Mouse (Mus musculus) forebrain, embryonic 14.5 days (tissue): ENCODE data around the gene Ccdc167. TPM values are rescaled to one million over a fixed set of nuclear protein-coding genes. Genes with fewer than 3 reads are reported as not detected.

Experiments
- ATAC-seq: fragments of 200-750 bp; cut with Nextera tagmentation; 2 replicates; pipeline ENCODE4 v1.8.0; 2017; ENCODE audit warnings: mild to moderate bottlenecking, moderate library complexity
- DNase-seq: peaks from one replicate; pipeline ENCODE4 v3.0.0-alpha.2; 2015; ENCODE audit warnings: low spot score
- H3K27ac ChIP-seq: fragments of 300-500 bp; sonication (generic); 2 replicates; pipeline ENCODE4 v1.5.1; 2014; ENCODE audit warnings: low read depth, mild to moderate bottlenecking, control low read depth, low read length, moderate library complexity
- H3K27me3 ChIP-seq: fragments of 300-500 bp; sonication (generic); replicated peaks from 2 replicates; pipeline ENCODE4 v1.6.1; 2014; ENCODE audit warnings: low read length, control low read depth, mixed read lengths; ENCODE audit not compliant: control insufficient read depth, insufficient read depth
- H3K36me3 ChIP-seq: fragments of 300-500 bp; sonication (generic); 2 replicates; pipeline ENCODE4 v1.6.1; 2014; ENCODE audit warnings: low read length, control low read depth; ENCODE audit not compliant: control insufficient read depth, insufficient read depth
- H3K4me1 ChIP-seq: fragments of 300-500 bp; sonication (generic); 2 replicates; pipeline ENCODE4 v1.6.1; 2014; ENCODE audit warnings: antibody characterized with exemption, low read length, control low read depth; ENCODE audit not compliant: control insufficient read depth, insufficient read depth
- H3K4me2 ChIP-seq: fragments of 300-500 bp; sonication (generic); 2 replicates; pipeline ENCODE4 v1.6.1; 2014; ENCODE audit warnings: mild to moderate bottlenecking, control low read depth, low read length
- H3K4me3 ChIP-seq: fragments of 300-500 bp; sonication (generic); 2 replicates; pipeline ENCODE4 v1.5.1; 2014; ENCODE audit warnings: low read depth, low read length, control low read depth
- H3K9ac ChIP-seq: fragments of 300-500 bp; sonication (generic); 2 replicates; pipeline ENCODE4 v1.6.1; 2014; ENCODE audit warnings: mild to moderate bottlenecking, low read length, control low read depth, moderate library complexity
- H3K9me3 ChIP-seq: fragments of 300-500 bp; sonication (generic); replicated peaks from 2 replicates; pipeline ENCODE4 v1.6.1; 2016; ENCODE audit warnings: low read length, control low read depth, mixed read lengths; ENCODE audit not compliant: control insufficient read depth
- WGBS: fragments of 180-500 bp; shearing (Covaris S2); extraction: QIAGEN DNeasy Blood & Tissue Kit; methylation state at CpG from one replicate; pipeline ENCODE4 v1.1.7; 2014; 5-methylcytosine and 5-hydroxymethylcytosine counted together
- polyA plus RNA-seq: library from polyadenylated mRNA; unstranded; fragments of >200 nt; fragmentation: Nextera tagmentation; extraction: Ambion mirVana; gene quantifications from 2 replicates; pipeline ENCODE4 v1.2.1, GENCODE M21; 2014

The Ccdc167 gene
- polyA plus RNA-seq, 1 experiment from 2014 or later: 12.8 TPM

DNA sequence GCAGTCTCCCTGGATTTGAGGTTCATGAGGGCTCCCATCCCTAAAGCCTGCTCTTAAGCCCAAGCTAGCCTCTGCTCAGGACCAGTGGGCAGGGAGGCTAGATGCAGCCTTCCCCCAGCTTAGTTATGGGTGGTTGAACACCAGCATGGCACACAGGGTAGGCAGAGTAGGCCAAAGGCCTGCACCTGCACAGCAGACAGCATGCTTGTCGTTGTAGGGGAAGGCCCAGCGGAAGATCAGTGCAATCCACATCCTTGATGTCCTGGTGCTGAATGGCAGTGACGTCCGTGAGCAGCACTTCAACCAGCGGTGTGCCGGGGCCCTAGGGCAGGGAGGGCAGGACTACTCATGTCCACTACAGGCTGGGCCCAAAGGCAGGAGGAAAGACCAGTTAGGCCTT is 18.4 kb downstream of the Ccdc167 start:
- Histone ChIP-seq H3K27ac (no peak overlapping the region), H3K4me3 (no peak overlapping the region), H3K9me3 (no peaks in the 10 kb centered on the region), H3K27me3 (no peaks in the 10 kb centered on the region), H3K36me3 (peaks cover 93% of the 10 kb centered on the region), H3K9ac (no peak overlapping the region), H3K4me2 (no peak overlapping the region), H3K4me1 (0 out of 2 replicates have a peak, but pooled peaks cover 2% of the 10 kb centered on the region)
- no peak for DNase-seq
- WGBS: 91% methylated on average over 6 of the region's 6 CpGs
- no peak for ATAC-seq

DNA sequence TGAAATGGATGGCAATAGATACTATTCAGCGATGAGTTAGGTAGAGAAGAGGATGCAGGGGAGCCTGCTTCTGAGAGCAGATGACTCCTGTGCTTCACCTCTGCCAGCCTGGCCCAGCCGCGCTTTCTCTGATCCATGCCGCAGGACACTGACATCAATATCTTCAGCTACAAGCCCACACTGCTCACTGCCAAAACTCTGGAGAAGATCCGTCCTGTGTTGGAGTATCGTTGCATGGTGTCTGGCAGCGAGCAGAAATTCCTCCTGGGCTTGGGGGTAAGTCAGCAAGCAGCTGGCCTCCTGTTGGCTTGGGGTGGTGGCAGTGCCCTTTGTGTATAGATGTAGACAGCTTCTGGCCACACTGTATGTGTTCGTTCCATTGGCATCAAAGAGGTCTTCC is 19.9 kb downstream of the Ccdc167 start:
- Histone ChIP-seq H3K4me3 (no peak overlapping the region), H3K36me3 (peaks cover 85% of the 10 kb centered on the region), H3K27ac (no peak overlapping the region), H3K9me3 (no peaks in the 10 kb centered on the region), H3K9ac (no peak overlapping the region), H3K4me1 (no peaks in the 10 kb centered on the region), H3K27me3 (no peaks in the 10 kb centered on the region), H3K4me2 (no peak overlapping the region)
- WGBS: 97% methylated on average over 8 of the region's 8 CpGs
- DNase-seq: no peak
- ATAC-seq: no peak

DNA sequence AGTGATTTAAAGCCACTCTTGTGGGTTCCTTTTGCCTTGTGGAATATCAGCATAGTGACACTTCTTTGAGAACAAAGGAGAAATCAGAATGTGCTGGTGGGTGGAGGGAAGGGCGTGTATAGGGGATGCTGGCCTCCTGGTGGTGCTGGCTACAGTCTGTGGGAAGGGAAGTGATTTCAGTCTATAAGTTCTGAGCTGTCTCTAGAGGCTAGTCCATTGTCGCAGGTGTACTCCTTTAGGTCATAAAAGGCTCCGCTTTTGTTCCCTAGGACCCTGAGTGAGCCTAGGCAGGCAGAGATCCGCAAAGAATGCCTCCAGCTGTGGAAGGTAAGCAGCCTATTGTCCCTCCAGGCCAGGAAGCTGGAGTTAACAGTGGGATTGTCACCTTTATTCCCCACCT is 22.3 kb downstream of the Ccdc167 start:
- H3K9me3 ChIP-seq: no peaks in the 10 kb centered on the region
- H3K4me1 ChIP-seq: no peaks in the 10 kb centered on the region
- H3K36me3 ChIP-seq: peaks cover 81% of the 10 kb centered on the region
- H3K27ac ChIP-seq: no peak overlapping the region
- H3K4me3 ChIP-seq: no peak overlapping the region
- 77% methylated on average over 4 of the region's 4 CpGs for WGBS
- no peak overlapping the region for H3K4me2 ChIP-seq
- H3K27me3 ChIP-seq: no peaks in the 10 kb centered on the region
- ATAC-seq (no peak), DNase-seq (no peak)
- no peak overlapping the region for H3K9ac ChIP-seq

DNA sequence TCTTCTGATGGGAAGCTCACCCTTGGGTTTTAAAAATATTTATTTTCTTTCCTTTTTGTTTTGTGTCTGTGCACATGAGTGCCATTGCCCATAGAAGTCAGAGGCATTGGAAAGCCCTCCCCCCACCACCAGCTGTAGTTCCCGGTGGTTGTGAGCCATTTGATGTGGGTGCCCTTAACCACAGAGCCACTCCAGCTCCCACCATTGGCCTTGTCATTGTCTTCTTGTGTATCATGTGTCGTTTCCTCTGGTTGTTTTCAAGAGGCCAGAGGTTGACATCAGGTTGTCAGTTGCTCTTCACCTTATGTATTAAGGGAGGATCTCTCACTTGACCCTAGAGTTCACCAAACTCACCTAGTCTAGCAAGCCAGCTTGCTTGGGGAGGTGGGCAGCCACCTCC is 23.3 kb downstream of the Ccdc167 start:
- no peaks in the 10 kb centered on the region for H3K4me1 ChIP-seq
- H3K4me3 ChIP-seq: no peak overlapping the region
- H3K27ac ChIP-seq: no peak overlapping the region
- no peak for ATAC-seq
- no peak overlapping the region for H3K4me2 ChIP-seq
- H3K9ac ChIP-seq: no peak overlapping the region
- DNase-seq: no peak
- no peaks in the 10 kb centered on the region for H3K27me3 ChIP-seq
- H3K9me3 ChIP-seq: no peaks in the 10 kb centered on the region
- WGBS: 83% methylated on average over 2 of the region's 2 CpGs
- peaks cover 74% of the 10 kb centered on the region for H3K36me3 ChIP-seq

DNA sequence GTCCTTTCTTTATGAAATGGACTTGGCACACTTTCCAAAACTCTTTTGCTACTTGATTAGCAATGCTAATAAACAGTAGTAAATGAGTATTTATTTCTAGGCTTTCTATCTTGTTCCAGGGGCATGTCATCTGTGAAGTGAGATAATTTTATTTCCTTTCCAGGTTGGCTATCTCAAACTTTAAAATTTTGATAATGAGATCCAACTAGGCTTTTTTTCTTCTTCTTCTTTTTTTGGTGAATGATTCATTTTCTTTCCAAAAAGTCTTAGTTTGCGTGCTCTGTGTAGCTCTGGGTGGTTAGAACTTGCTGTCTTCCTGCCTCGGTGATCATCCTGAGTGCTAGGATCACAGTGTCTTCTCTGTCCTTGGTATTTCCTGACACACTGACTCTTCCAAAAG is 24.0 kb downstream of the Ccdc167 start:
- no peak overlapping the region for H3K27ac ChIP-seq
- H3K4me3 ChIP-seq: no peak overlapping the region
- 95% methylated on average over 2 of the region's 2 CpGs for WGBS
- no peak overlapping the region for H3K9ac ChIP-seq
- no peaks in the 10 kb centered on the region for H3K4me1 ChIP-seq
- no peaks in the 10 kb centered on the region for H3K27me3 ChIP-seq
- DNase-seq (no peak), ATAC-seq (no peak)
- H3K4me2 ChIP-seq: no peak overlapping the region
- H3K9me3 ChIP-seq: no peaks in the 10 kb centered on the region
- peaks cover 74% of the 10 kb centered on the region for H3K36me3 ChIP-seq

DNA sequence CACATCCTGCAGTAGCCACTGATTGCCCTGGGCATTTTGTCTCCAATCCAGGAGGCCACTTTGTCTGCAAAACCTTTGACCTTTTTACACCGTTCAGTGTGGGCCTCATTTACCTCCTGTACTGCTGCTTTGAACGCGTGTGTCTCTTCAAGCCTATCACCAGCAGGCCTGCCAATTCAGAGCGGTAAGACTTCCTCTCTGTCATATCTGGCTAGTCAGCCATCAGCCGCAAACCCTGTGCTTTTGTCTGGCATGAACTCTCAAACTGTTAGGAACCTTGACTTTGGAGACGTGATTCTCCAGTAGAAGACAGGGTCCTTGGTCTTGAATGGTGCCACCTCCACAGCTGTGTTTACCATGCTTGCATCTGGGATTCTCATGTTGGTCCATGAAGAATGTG is 26.6 kb downstream of the Ccdc167 start:
- no peak for ATAC-seq
- WGBS: 89% methylated on average over 6 of the region's 6 CpGs

DNA sequence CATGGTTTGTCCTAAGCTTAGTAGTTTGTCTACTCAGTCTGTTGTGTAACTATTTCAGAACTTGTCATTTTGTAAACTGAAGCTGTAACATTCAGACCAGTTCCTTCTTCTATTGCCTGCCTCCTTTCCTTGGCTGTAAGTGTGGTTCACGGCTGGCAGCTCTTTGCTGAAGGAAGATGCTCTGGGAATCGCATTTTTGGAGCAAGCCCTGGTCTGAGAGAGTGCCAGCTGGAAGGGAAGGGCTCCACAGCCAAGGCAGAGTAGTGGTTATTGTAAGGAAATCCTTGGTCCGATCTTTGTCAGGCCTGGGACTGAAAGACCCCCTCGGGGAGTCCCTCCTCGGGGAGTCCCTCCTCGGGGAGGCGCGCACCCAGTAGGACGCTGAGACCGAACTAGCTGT is 28.2 kb downstream of the Ccdc167 start:
- no peak for ATAC-seq
- peaks cover 77% of the 10 kb centered on the region for H3K36me3 ChIP-seq
- no peaks in the 10 kb centered on the region for H3K27me3 ChIP-seq
- H3K4me1 ChIP-seq: no peaks in the 10 kb centered on the region
- no peaks in the 10 kb centered on the region for H3K9me3 ChIP-seq
- no peak overlapping the region for H3K27ac ChIP-seq
- no peak overlapping the region for H3K4me3 ChIP-seq
- no peak for DNase-seq
- 90% methylated on average over 10 of the region's 10 CpGs for WGBS
- no peak overlapping the region for H3K4me2 ChIP-seq
- H3K9ac ChIP-seq: no peak overlapping the region

More for the DNA sequence above, 26.6 kb downstream of the Ccdc167 start:
- no peaks in the 10 kb centered on the region for H3K27me3 ChIP-seq
- H3K36me3 ChIP-seq: peaks cover 78% of the 10 kb centered on the region
- H3K9ac ChIP-seq: no peak overlapping the region
- H3K4me2 ChIP-seq: no peak overlapping the region
- H3K4me3 ChIP-seq: no peak overlapping the region
- H3K27ac ChIP-seq: no peak overlapping the region
- H3K4me1 ChIP-seq: no peaks in the 10 kb centered on the region
- no peaks in the 10 kb centered on the region for H3K9me3 ChIP-seq
- DNase-seq: no peak

DNA sequence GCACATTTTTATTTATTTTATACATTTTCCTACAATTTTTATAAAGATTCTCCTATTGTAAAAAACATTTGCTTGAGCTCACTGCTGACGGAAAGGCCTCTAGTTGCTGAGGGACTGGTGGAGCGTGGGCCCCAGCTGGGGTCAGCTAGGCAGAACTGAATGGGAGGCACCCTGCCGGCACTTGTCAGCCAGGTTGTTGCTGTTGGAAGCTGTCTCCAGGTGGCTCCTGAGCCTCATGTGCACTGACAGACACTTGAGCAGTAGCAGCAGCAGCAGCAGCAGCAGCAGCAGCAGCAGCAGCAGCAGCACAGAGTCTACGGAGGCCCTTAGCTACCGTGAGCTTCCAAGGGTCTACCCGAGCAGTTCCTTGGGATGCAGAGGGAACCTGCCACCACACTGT is 29.5 kb downstream of the Ccdc167 start:
- DNase-seq (no peak), ATAC-seq (no peak)
- 82% methylated on average over 6 of the region's 6 CpGs for WGBS
- Histone ChIP-seq H3K9me3 (no peaks in the 10 kb centered on the region), H3K36me3 (peaks cover 83% of the 10 kb centered on the region), H3K27ac (no peak overlapping the region), H3K27me3 (no peaks in the 10 kb centered on the region), H3K4me2 (no peak overlapping the region), H3K9ac (no peak overlapping the region), H3K4me1 (no peaks in the 10 kb centered on the region), H3K4me3 (no peak overlapping the region)

DNA sequence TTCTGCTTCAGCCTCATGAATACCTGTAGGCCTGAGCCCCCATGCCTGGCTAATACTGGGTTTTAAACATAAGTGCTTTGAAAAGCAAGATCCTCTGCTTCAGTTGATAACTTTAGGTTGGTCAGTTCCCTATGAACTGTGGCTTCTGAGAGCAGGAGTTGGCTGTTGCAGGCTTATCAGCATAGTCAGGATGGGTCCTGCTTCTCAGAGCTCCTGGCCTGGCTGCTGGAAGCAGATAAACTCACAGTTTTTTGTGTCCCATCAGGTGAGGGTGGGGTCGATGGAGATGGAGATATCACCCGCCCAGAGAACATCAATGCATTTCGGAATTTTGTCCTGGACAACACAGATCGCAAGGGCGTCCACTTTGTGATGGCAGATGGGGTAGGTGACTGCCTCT is 30.1 kb downstream of the Ccdc167 start:
- DNase-seq: no peak
- WGBS: 95% methylated on average over 5 of the region's 5 CpGs
- Histone ChIP-seq H3K27me3 (no peaks in the 10 kb centered on the region), H3K4me2 (no peak overlapping the region), H3K36me3 (peaks cover 89% of the 10 kb centered on the region), H3K4me1 (no peaks in the 10 kb centered on the region), H3K4me3 (no peak overlapping the region), H3K9ac (no peak overlapping the region), H3K9me3 (no peaks in the 10 kb centered on the region), H3K27ac (no peak overlapping the region)
- no peak for ATAC-seq
